Mouse (Mus musculus): ENCODE measurements around the gene Fam110c.
A peak's percentile ranks its signal among the peaks of the same experiment; 100 is the strongest.
"Not testable (repeated sequence)": the region's sequence is repeated elsewhere in the genome, so short reads cannot be mapped to it uniquely, and the experiment has no call there.

Gene Fam110c

GRCm38 (mm10) chr12:31073412-31074354, at the start of gene Fam110c:
Gene Fam110c, plus strand, starts transcription at chr12:31073861.
- peak in 1 of 2 experiments; percentile 3 for DNase-seq

GRCm38 (mm10) chr12:31026423-31026822, 47.2 kb upstream of the Fam110c start:
- DNase-seq = no peak

GRCm38 (mm10) chr12:31052066-31052465, 21.6 kb upstream of the Fam110c start:
- no peak for DNase-seq

GRCm38 (mm10) chr12:31056291-31056864, 17.3 kb upstream of the Fam110c start:
- DNase-seq = no peak

GRCm38 (mm10) chr12:31059393-31059853, 14.2 kb upstream of the Fam110c start:
- no peak for DNase-seq

GRCm38 (mm10) chr12:31060245-31060644, 13.4 kb upstream of the Fam110c start:
- no peak for DNase-seq

- DNase-seq = no peak
Measured at GRCm38 (mm10) chr12:31071222-31071621, 2.4 kb upstream of the Fam110c start.

- DNase-seq = not testable (repeated sequence)
Measured at GRCm38 (mm10) chr12:31074355-31074786, 710 bp downstream of the Fam110c start.

GRCm38 (mm10) chr12:31074839-31075538, 1.3 kb downstream of the Fam110c start:
- peak; percentile 5 to 8 for DNase-seq

- DNase-seq = no peak
Measured at GRCm38 (mm10) chr12:31077020-31077419, 3.4 kb downstream of the Fam110c start.

GRCm38 (mm10) chr12:31078030-31078429, 4.4 kb downstream of the Fam110c start:
- no peak for DNase-seq

GRCm38 (mm10) chr12:31080352-31080751, 6.7 kb downstream of the Fam110c start:
- DNase-seq = no peak

GRCm38 (mm10) chr12:31080890-31081554, 7.4 kb downstream of the Fam110c start:
- no peak for DNase-seq

- no peak for DNase-seq
Measured at GRCm38 (mm10) chr12:31083007-31083406, 9.3 kb downstream of the Fam110c start.

GRCm38 (mm10) chr12:31083407-31083806, 9.7 kb downstream of the Fam110c start:
- DNase-seq = no peak

- no peak for DNase-seq
Measured at GRCm38 (mm10) chr12:31087060-31087459, 13.4 kb downstream of the Fam110c start.

GRCm38 (mm10) chr12:31090401-31090800, 16.7 kb downstream of the Fam110c start:
- no peak for DNase-seq

GRCm38 (mm10) chr12:31090882-31091640, 17.4 kb downstream of the Fam110c start:
- DNase-seq = no peak

- DNase-seq = no peak
Measured at GRCm38 (mm10) chr12:31092481-31092880, 18.8 kb downstream of the Fam110c start.

- DNase-seq = no peak
Measured at GRCm38 (mm10) chr12:31097185-31097584, 23.5 kb downstream of the Fam110c start.

GRCm38 (mm10) chr12:31101190-31101589, 27.5 kb downstream of the Fam110c start:
- DNase-seq = no peak

- no peak for DNase-seq
Measured at GRCm38 (mm10) chr12:31101821-31102220, 28.2 kb downstream of the Fam110c start.

All from cerebellum, postnatal 36 days (tissue).